Mouse (Mus musculus): Measurements from ENCODE around the gene Zfp414. TPM values are rescaled to one million over a fixed set of nuclear protein-coding genes. Genes with fewer than 3 reads are reported as not detected.
"Not testable (repeated sequence)": the region's sequence is repeated elsewhere in the genome, so short reads cannot be mapped to it uniquely, and the experiment has no call there.

Gene Zfp414
- polyA plus RNA-seq (2015; fragmentation: Nextera tagmentation; extraction: Ambion mirVana): 35.5 and 38.1 TPM in 2 replicates

DNA sequence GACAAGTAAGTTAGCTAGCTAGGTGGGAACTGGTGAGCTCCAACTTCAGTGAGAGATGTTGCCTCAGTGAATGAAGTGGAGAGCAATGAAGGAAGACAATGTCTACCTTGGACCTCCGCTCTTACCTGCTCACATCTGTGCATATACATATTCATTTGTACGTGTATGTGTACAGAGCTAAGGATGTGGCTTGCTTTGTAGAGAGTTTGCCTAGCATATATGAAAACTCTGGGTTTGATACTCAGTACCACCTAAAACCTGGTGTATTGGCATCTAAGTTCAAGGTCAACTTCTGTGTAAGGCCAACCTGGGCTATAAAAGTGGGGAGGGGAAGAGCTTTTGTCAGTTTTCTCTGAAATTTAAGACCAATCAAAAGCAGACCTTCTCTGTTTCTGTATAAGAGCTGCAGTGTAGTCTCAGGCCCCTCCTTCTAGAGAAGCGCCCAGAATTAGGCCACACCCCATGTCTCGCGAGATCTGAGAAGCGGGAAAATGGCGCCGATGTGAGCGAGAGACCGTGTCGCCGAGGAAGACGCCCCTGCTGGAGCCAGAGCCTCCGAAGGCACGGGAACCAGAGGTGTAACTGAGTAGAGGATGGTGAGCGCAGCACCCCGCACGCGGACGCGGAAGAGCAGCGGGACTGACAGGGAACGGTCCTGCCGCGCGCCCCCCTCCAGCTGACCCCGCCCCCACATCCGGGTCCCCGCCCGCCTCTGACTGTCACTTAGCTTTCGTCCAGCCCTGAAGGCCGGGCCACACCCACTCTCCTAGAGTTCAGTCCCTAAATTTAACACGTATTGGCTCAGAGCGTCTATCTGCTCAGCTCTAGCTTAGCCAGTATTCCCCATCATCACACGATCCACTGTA lies at the start of gene Zfp414:
Gene Zfp414 (plus strand): TSS at position 470 of the 866 bp plus-strand sequence.
- H3K4me3 ChIP-seq (replicated peaks): peak within 1 kb of the TSS; percentile 72
- H3K36me3 ChIP-seq: peaks cover 15% of the 10 kb centered on the region; the same call in 1 of the 2 replicates
- H3K27ac ChIP-seq: peak within 1 kb of the TSS; percentile 99
- no peaks in the 10 kb centered on the region for H3K27me3 ChIP-seq (replicated peaks)
- H3K9me3 ChIP-seq: no peaks in the 10 kb centered on the region
- peaks cover 15% of the 10 kb centered on the region for H3K4me1 ChIP-seq
- 2% methylated on average over 34 of the region's 35 CpGs for WGBS
- peak within 1 kb of the TSS; percentile 57; the same call in 1 of the 2 replicates for H3K9ac ChIP-seq
- peak within 1 kb of the TSS; percentile 77 for H3K4me2 ChIP-seq
- peak; percentile 97 for ATAC-seq (ENCODE audit: insufficient read depth, low FRiP score, low read depth)

- Histone ChIP-seq H3K4me1 (no peaks in the 10 kb centered on the region), H3K9ac (no peak overlapping the region), H3K36me3 (no peaks in the 10 kb centered on the region), H3K27me3 (replicated peaks) (no peaks in the 10 kb centered on the region), H3K4me2 (no peak overlapping the region), H3K27ac (no peak overlapping the region), H3K4me3 (replicated peaks) (no peak overlapping the region), H3K9me3 (no peaks in the 10 kb centered on the region)
- no peak for ATAC-seq (ENCODE audit: insufficient read depth, low FRiP score, low read depth)
- WGBS: 69% methylated on average over 4 of the region's 4 CpGs
These were observed 44.8 kb upstream of the Zfp414 start for GRCm38 (mm10) chr17:33584061-33584460.

DNA sequence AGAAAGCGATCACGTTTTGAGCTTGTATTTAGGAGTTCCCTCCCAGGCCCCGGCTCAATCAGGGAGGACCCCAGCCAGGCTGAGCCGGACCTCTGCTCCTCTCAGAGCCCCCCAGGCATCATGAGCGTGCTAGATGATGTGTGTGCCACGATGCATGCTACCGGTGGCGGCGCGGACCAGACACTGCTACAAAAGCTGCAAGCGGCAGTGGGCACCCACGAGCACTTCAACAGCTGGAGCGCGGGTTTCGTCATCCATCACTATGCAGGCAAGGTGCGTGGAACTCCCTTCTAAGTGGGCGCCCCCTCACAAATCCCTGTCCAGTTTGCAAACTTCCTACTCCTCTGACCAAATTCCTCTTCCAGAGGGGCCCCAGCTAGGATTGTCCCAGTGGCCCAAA lies 42.9 kb upstream of the Zfp414 start:
- WGBS: 70% methylated on average over 17 of the region's 17 CpGs
- Histone ChIP-seq H3K4me1 (no peaks in the 10 kb centered on the region), H3K27ac (no peak overlapping the region), H3K36me3 (no peaks in the 10 kb centered on the region), H3K27me3 (replicated peaks) (no peaks in the 10 kb centered on the region), H3K9ac (no peak overlapping the region), H3K4me3 (replicated peaks) (no peak overlapping the region), H3K4me2 (no peak overlapping the region), H3K9me3 (no peaks in the 10 kb centered on the region)
- no peak for ATAC-seq (ENCODE audit: insufficient read depth, low FRiP score, low read depth)

- H3K27me3 ChIP-seq (replicated peaks): no peaks in the 10 kb centered on the region; the same call in 1 of the 2 replicates
- no peak overlapping the region for H3K4me2 ChIP-seq
- no peaks in the 10 kb centered on the region for H3K4me1 ChIP-seq
- no peaks in the 10 kb centered on the region for H3K36me3 ChIP-seq
- no peaks in the 10 kb centered on the region for H3K9me3 ChIP-seq
- H3K9ac ChIP-seq: no peak overlapping the region
- H3K27ac ChIP-seq: no peak overlapping the region
- no peak overlapping the region for H3K4me3 ChIP-seq (replicated peaks)
- no peak for ATAC-seq (ENCODE audit: insufficient read depth, low FRiP score, low read depth)
These were observed 31.6 kb upstream of the Zfp414 start for GRCm38 (mm10) chr17:33597271-33597670.

DNA sequence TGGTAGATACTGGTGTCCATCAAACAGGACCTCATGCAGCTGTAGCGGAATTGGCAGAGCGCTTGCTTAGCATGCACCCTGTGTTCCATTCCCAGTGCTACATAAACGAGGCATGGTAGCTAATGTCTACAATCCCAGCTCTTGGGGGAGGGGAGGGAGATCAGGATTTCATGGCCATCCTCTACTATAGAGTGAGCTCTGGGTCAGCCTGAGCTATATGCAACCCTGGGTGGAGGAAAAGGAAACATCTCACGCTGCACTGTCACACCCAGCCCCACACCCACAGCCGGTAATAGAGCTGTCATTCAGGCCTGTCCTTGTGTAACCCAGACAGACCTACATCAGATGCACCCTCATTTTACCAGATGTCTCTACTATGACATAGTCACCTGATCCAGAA lies 30.4 kb upstream of the Zfp414 start:
- 86% methylated on average over 5 of the region's 5 CpGs for WGBS
- no peak overlapping the region for H3K9ac ChIP-seq

GRCm38 (mm10) chr17:33599836-33600475 lies 28.9 kb upstream of the Zfp414 start:
- WGBS: 85% methylated on average over 8 of the region's 8 CpGs

More for the DNA sequence above, 30.4 kb upstream of the Zfp414 start:
- Histone ChIP-seq H3K9me3 (no peaks in the 10 kb centered on the region), H3K27ac (no peak overlapping the region), H3K4me1 (no peaks in the 10 kb centered on the region), H3K27me3 (replicated peaks) (no peaks in the 10 kb centered on the region), H3K36me3 (no peaks in the 10 kb centered on the region), H3K4me3 (replicated peaks) (no peak overlapping the region), H3K4me2 (no peak overlapping the region)
- ATAC-seq (ENCODE audit: insufficient read depth, low FRiP score, low read depth): no peak

GRCm38 (mm10) chr17:33600831-33601230 lies 28.1 kb upstream of the Zfp414 start:
- Histone ChIP-seq H3K27me3 (replicated peaks) (no peaks in the 10 kb centered on the region), H3K4me1 (no peaks in the 10 kb centered on the region), H3K36me3 (no peaks in the 10 kb centered on the region), H3K4me3 (replicated peaks) (no peak overlapping the region), H3K9me3 (no peaks in the 10 kb centered on the region), H3K27ac (no peak overlapping the region), H3K9ac (no peak overlapping the region), H3K4me2 (no peak overlapping the region)
- 79% methylated on average over 3 of the region's 3 CpGs for WGBS
- no peak for ATAC-seq (ENCODE audit: insufficient read depth, low FRiP score, low read depth)

More at GRCm38 (mm10) chr17:33599836-33600475, 28.9 kb upstream of the Zfp414 start:
- no peaks in the 10 kb centered on the region for H3K9me3 ChIP-seq
- no peak overlapping the region for H3K27ac ChIP-seq
- H3K27me3 ChIP-seq (replicated peaks): no peaks in the 10 kb centered on the region
- H3K4me2 ChIP-seq: no peak overlapping the region
- ATAC-seq (ENCODE audit: insufficient read depth, low FRiP score, low read depth): no peak
- no peaks in the 10 kb centered on the region for H3K36me3 ChIP-seq
- H3K4me3 ChIP-seq (replicated peaks): no peak overlapping the region
- H3K4me1 ChIP-seq: no peaks in the 10 kb centered on the region
- no peak overlapping the region for H3K9ac ChIP-seq

DNA sequence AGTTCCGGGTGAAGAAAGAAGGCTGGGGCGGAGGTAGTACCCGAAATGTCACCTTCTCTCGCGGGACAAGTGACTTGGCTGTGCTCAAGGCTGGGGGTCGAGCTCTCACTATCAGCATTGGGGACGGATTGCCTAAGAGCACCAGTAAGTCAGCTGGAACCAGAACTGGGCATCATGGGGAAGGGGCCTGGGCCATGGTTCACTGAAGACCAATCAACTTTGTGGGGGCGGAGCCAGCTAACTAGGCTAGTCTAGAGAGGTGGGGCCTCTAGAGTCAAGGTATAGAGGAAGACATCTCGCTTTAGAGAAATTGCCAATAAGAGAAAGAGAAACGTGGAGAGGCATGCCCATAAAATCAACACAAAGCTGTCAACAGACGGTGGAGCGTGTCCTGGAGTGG lies 26.9 kb upstream of the Zfp414 start:
- Histone ChIP-seq H3K4me3 (replicated peaks) (no peak overlapping the region), H3K36me3 (no peaks in the 10 kb centered on the region), H3K9me3 (no peaks in the 10 kb centered on the region), H3K4me1 (no peaks in the 10 kb centered on the region), H3K27me3 (replicated peaks) (no peaks in the 10 kb centered on the region), H3K27ac (no peak overlapping the region), H3K9ac (no peak overlapping the region), H3K4me2 (no peak overlapping the region)
- whole genome bisulfite sequencing: 85% methylated on average over 12 of the region's 12 CpGs
- ATAC-seq (ENCODE audit: insufficient read depth, low FRiP score, low read depth): no peak

DNA sequence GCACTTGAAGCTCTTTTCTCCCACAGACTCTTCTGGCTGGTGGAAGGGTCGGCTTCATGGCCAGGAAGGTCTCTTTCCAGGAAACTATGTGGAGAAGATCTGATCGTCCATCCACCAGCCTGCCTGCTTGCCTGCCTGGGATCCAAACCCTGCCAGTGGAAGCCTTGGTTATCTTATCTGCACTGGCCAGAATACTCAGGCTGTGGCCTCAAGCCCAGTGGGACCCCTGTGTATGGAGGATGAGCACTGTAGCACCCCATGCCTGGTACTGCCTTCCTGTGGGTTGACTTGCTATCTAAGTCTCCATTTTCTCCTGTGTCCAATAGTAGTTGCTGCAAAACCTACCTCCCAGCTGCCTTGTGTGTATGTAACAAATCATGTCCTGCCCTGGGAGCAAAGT lies 21.6 kb upstream of the Zfp414 start:
- Histone ChIP-seq H3K27me3 (replicated peaks) (no peaks in the 10 kb centered on the region), H3K27ac (no peak overlapping the region), H3K4me1 (no peaks in the 10 kb centered on the region), H3K9ac (no peak overlapping the region), H3K4me3 (replicated peaks) (no peak overlapping the region), H3K36me3 (no peaks in the 10 kb centered on the region), H3K4me2 (no peak overlapping the region), H3K9me3 (no peaks in the 10 kb centered on the region)
- no peak for ATAC-seq (ENCODE audit: insufficient read depth, low FRiP score, low read depth)
- 83% methylated on average over 2 of the region's 2 CpGs for WGBS

DNA sequence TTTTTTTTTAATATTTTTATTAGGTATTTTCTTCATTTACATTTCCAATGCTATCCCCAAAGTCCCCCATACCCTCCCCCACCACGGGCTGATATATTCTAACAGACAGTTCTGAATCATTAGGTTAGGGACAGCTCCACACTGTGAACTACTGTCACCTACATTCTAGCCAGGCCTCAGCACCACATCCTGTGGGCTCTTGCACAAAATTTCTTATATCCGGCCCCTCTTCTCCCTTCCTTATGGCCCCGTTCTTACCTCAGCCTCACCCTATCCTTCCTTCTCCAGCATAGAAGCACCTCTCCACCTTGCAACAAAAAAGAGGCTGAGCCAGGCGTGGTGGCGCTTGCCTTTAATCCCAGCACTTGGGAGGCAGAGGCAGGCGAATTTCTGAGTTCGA lies 18.3 kb upstream of the Zfp414 start:
- Histone ChIP-seq H3K4me3 (replicated peaks) (no peak overlapping the region), H3K27me3 (replicated peaks) (no peaks in the 10 kb centered on the region), H3K4me2 (no peak overlapping the region), H3K9me3 (no peaks in the 10 kb centered on the region), H3K4me1 (no peaks in the 10 kb centered on the region), H3K36me3 (no peaks in the 10 kb centered on the region), H3K9ac (no peak overlapping the region), H3K27ac (no peak overlapping the region)
- ATAC-seq (ENCODE audit: insufficient read depth, low FRiP score, low read depth): no peak
- WGBS: 80% methylated on average over 7 of the region's 7 CpGs

GRCm38 (mm10) chr17:33613726-33614125 lies 15.2 kb upstream of the Zfp414 start:
- H3K27me3 ChIP-seq (replicated peaks): not testable (repeated sequence)

DNA sequence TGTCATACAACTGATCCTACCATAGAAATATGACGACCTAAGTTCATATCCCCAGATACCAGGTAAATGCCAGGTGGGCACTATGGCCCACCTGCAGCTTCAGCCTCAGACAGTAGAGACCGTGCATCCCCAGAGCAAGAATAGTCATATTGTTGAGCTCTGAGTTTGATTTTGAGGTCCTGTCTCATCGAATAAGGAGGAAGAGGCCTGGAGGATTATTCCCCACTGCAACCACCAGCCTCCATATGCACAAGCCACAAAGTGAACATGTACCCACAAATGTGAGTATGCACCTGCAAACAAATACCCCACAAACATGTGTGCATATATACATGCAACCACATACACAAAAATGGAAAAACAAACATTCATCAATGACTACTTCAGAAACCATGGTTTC lies 1.6 kb upstream of the Zfp414 start:
- peaks cover 15% of the 10 kb centered on the region for H3K4me1 ChIP-seq
- no peak overlapping the region for H3K27ac ChIP-seq
- 89% methylated on average over 3 of the region's 3 CpGs for WGBS
- no peaks in the 10 kb centered on the region for H3K9me3 ChIP-seq
- no peak for ATAC-seq (ENCODE audit: insufficient read depth, low FRiP score, low read depth)
- H3K9ac ChIP-seq: no peak overlapping the region
- H3K27me3 ChIP-seq (replicated peaks): no peaks in the 10 kb centered on the region
- H3K4me3 ChIP-seq (replicated peaks): no peak overlapping the region
- peaks cover 15% of the 10 kb centered on the region; the same call in 1 of the 2 replicates for H3K36me3 ChIP-seq
- no peak overlapping the region for H3K4me2 ChIP-seq

More at GRCm38 (mm10) chr17:33613726-33614125, 15.2 kb upstream of the Zfp414 start:
- H3K4me3 ChIP-seq (replicated peaks); H3K9ac ChIP-seq; ATAC-seq (ENCODE audit: insufficient read depth, low FRiP score, low read depth); H3K4me1 ChIP-seq; H3K27ac ChIP-seq; H3K9me3 ChIP-seq; H3K4me2 ChIP-seq; H3K36me3 ChIP-seq: not testable (repeated sequence)
- WGBS: 88% methylated on average over 5 of the region's 5 CpGs
